Mouse (Mus musculus) small intestine, adult 2 months (tissue): ENCODE results near the gene Pfn4.

Experiments used
- CTCF ChIP-seq: fragments of 200-500 bp; IDR thresholded peaks from 2 replicates; pipeline ENCODE4 v1.5.1; 2012; ENCODE audit warnings: low read depth, mild to moderate bottlenecking, control low read depth, inconsistent platforms, low read length, moderate library complexity, mixed read lengths; ENCODE audit not compliant: insufficient replicate concordance, insufficient read length; ENCODE audit errors: extremely low read depth
- POLR2A ChIP-seq: fragments of 200-500 bp; IDR thresholded peaks from 2 replicates; pipeline ENCODE4 v1.6.1; 2012; ENCODE audit warnings: low read depth, mild to moderate bottlenecking, control low read depth, inconsistent platforms, low read length, moderate library complexity

GRCm38 (mm10) chr12:4757060-4757459 lies 11.8 kb upstream of the Pfn4 start:
- no peak for TF ChIP-seq CTCF
- TF ChIP-seq POLR2A, result no peak
